Mouse (Mus musculus) gastrocnemius, postnatal 14 days (tissue): ENCODE measurements at regions not wholly inside any gene's neighbourhood (a gene's known extent, or its start where the extent isn't known, plus 50 kb on each side); places are given as distances from the start of the nearest gene placed in this dataset.

ENCODE experiments used
- DNase-seq: peaks from one replicate; pipeline ENCODE4 v3.0.0; 2021; ENCODE audit warnings: mixed read lengths
- intact Hi-C: fragments of 180-260 bp; cut with DNase I; formaldehyde crosslinking; loops from one replicate; pipeline ENCODE4 v1.15.1; 2025; ENCODE audit warnings: low total_unique reads

GRCm38 (mm10) chr8:34709911-34710733, 598.6 kb upstream of the Gm10131 start:
- no peak for DNase-seq
- intact Hi-C loops: no loop called here

- intact Hi-C loops: no loop called here
- DNase-seq: no peak
These were observed 597.8 kb upstream of the Gm10131 start for GRCm38 (mm10) chr8:34709316-34709715.

- intact Hi-C loops: no loop called here
- no peak for DNase-seq
These were observed 591.8 kb upstream of the Gm10131 start for GRCm38 (mm10) chr8:34703351-34703750.

GRCm38 (mm10) chr8:34702806-34703205, 591.3 kb upstream of the Gm10131 start:
- intact Hi-C loops: no loop called here
- no peak for DNase-seq

GRCm38 (mm10) chr8:34699015-34699414, 587.5 kb upstream of the Gm10131 start:
- DNase-seq: no peak
- intact Hi-C loops: no loop called here

GRCm38 (mm10) chr8:34696365-34696764, 584.8 kb upstream of the Gm10131 start:
- intact Hi-C loops: no loop called here

GRCm38 (mm10) chr8:34692606-34693005, 581.1 kb upstream of the Gm10131 start:
- intact Hi-C loops: no loop called here
- DNase-seq: no peak

More at GRCm38 (mm10) chr8:34696365-34696764, 584.8 kb upstream of the Gm10131 start:
- no peak for DNase-seq

- intact Hi-C loops: no loop called here
- DNase-seq: no peak
These were observed 580.2 kb upstream of the Gm10131 start for GRCm38 (mm10) chr8:34691776-34692175.

GRCm38 (mm10) chr8:34689825-34690493, 578.4 kb upstream of the Gm10131 start:
- intact Hi-C loops: no loop called here
- no peak for DNase-seq

- no peak for DNase-seq
- intact Hi-C loops: no loop called here
These were observed 577.7 kb upstream of the Gm10131 start for GRCm38 (mm10) chr8:34689049-34689824.

GRCm38 (mm10) chr8:34688396-34689048, 577.0 kb upstream of the Gm10131 start:
- DNase-seq: no peak
- intact Hi-C loops: no loop called here

GRCm38 (mm10) chr8:34686371-34686770, 574.8 kb upstream of the Gm10131 start:
- no peak for DNase-seq
- intact Hi-C loops: no loop called here

- DNase-seq: no peak
- intact Hi-C loops: no loop called here
These were observed 573.1 kb upstream of the Gm10131 start for GRCm38 (mm10) chr8:34684683-34685082.

GRCm38 (mm10) chr8:34683173-34683572, 571.6 kb upstream of the Gm10131 start:
- intact Hi-C loops: no loop called here
- no peak for DNase-seq

- no peak for DNase-seq
- intact Hi-C loops: no loop called here
These were observed 570.7 kb upstream of the Gm10131 start for GRCm38 (mm10) chr8:34682221-34682620.

- intact Hi-C loops: no loop called here
- DNase-seq: peak; percentile 59
These were observed 568.2 kb upstream of the Gm10131 start for GRCm38 (mm10) chr8:34679565-34680291.

GRCm38 (mm10) chr8:34678879-34679278, 567.3 kb upstream of the Gm10131 start:
- intact Hi-C loops: no loop called here
- DNase-seq: no peak

GRCm38 (mm10) chr8:34671716-34672115, 560.2 kb upstream of the Gm10131 start:
- intact Hi-C loops: no loop called here
- DNase-seq: no peak
